Mouse (Mus musculus): ENCODE data around the gene Dnm2. TPM values are rescaled to one million over a fixed set of nuclear protein-coding genes. Genes with fewer than 3 reads are reported as not detected.

Dnm2 gene
- total RNA-seq, 2 experiments from 2014 or later, result 62.6 to 63.8 TPM

Other genes starting within 250 kb of the Dnm2 start
- gene Keap1, start 185.5 kb upstream of the Dnm2 start, total RNA-seq (2014; fragmentation: Nextera tagmentation), result 25.3 and 27.2 TPM in 2 replicates
- 32.7 and 39.8 TPM in 2 replicates for gene Keap1, start 185.5 kb upstream of the Dnm2 start, total RNA-seq (2017)
- 0.59 TPM in 1 of 2 replicates, not detected in the other for gene S1pr5, start 176.5 kb upstream of the Dnm2 start, total RNA-seq (2014; fragmentation: Nextera tagmentation)
- gene S1pr5, start 176.5 kb upstream of the Dnm2 start, total RNA-seq (2017), result 1.1 TPM in 1 of 2 replicates, not detected in the other
- gene Atg4d, start 159.6 kb upstream of the Dnm2 start, total RNA-seq (2014; fragmentation: Nextera tagmentation), result 8.9 and 13.9 TPM in 2 replicates
- gene Atg4d, start 159.6 kb upstream of the Dnm2 start, total RNA-seq (2017), result 11.9 and 25.7 TPM in 2 replicates
- gene Kri1, start 136.9 kb upstream of the Dnm2 start, total RNA-seq (2014; fragmentation: Nextera tagmentation), result 50.7 and 81.7 TPM in 2 replicates
- 55.3 and 86.3 TPM in 2 replicates for gene Kri1, start 136.9 kb upstream of the Dnm2 start, total RNA-seq (2017)
- gene Cdkn2d, start 133.5 kb upstream of the Dnm2 start, total RNA-seq (2014; fragmentation: Nextera tagmentation), result 5.7 and 7.4 TPM in 2 replicates
- gene Cdkn2d, start 133.5 kb upstream of the Dnm2 start, total RNA-seq (2017), result 8.5 and 11.3 TPM in 2 replicates
- gene Ap1m2, start 112.6 kb upstream of the Dnm2 start, total RNA-seq (2014; fragmentation: Nextera tagmentation), result 0.42 TPM in 1 of 2 replicates, not detected in the other
- gene Ap1m2, start 112.6 kb upstream of the Dnm2 start, total RNA-seq (2017), result not detected in 2 replicates
- gene Slc44a2, start 104.2 kb upstream of the Dnm2 start, total RNA-seq (2014; fragmentation: Nextera tagmentation), result 25.8 and 30.7 TPM in 2 replicates
- gene Slc44a2, start 104.2 kb upstream of the Dnm2 start, total RNA-seq (2017), result 22.6 and 23.7 TPM in 2 replicates
- 76.3 and 86.0 TPM in 2 replicates for gene Ilf3, start 57.0 kb upstream of the Dnm2 start, total RNA-seq (2014; fragmentation: Nextera tagmentation)
- gene Ilf3, start 57.0 kb upstream of the Dnm2 start, total RNA-seq (2017), result 67.3 and 88.4 TPM in 2 replicates
- 56.6 and 56.8 TPM in 2 replicates for gene Qtrt1, start 13.1 kb upstream of the Dnm2 start, total RNA-seq (2014; fragmentation: Nextera tagmentation)
- gene Qtrt1, start 13.1 kb upstream of the Dnm2 start, total RNA-seq (2017), result 23.5 and 36.1 TPM in 2 replicates
- gene Tmed1, start 85.3 kb downstream of the Dnm2 start, total RNA-seq (2014; fragmentation: Nextera tagmentation), result 17.0 and 26.4 TPM in 2 replicates
- 13.5 and 14.6 TPM in 2 replicates for gene Tmed1, start 85.3 kb downstream of the Dnm2 start, total RNA-seq (2017)
- 2.5 and 5.3 TPM in 2 replicates for gene AB124611, start 101.3 kb downstream of the Dnm2 start, total RNA-seq (2014; fragmentation: Nextera tagmentation)
- gene AB124611, start 101.3 kb downstream of the Dnm2 start, total RNA-seq (2017), result 1.8 and 11.3 TPM in 2 replicates
- 95.2 and 131 TPM in 2 replicates for gene Carm1, start 122.0 kb downstream of the Dnm2 start, total RNA-seq (2014; fragmentation: Nextera tagmentation)
- gene Carm1, start 122.0 kb downstream of the Dnm2 start, total RNA-seq (2017), result 24.9 and 46.0 TPM in 2 replicates
- 27.2 and 30.2 TPM in 2 replicates for gene Timm29, start 167.8 kb downstream of the Dnm2 start, total RNA-seq (2014; fragmentation: Nextera tagmentation)
- gene Timm29, start 167.8 kb downstream of the Dnm2 start, total RNA-seq (2017), result 37.6 and 51.4 TPM in 2 replicates
- 3.6 and 5.6 TPM in 2 replicates for gene Yipf2, start 167.9 kb downstream of the Dnm2 start, total RNA-seq (2014; fragmentation: Nextera tagmentation)
- gene Yipf2, start 167.9 kb downstream of the Dnm2 start, total RNA-seq (2017), result 3.1 and 4.9 TPM in 2 replicates
- gene Smarca4, start 191.3 kb downstream of the Dnm2 start, total RNA-seq (2014; fragmentation: Nextera tagmentation), result 96.0 and 106 TPM in 2 replicates
- gene Smarca4, start 191.3 kb downstream of the Dnm2 start, total RNA-seq (2017), result 55.3 and 82.3 TPM in 2 replicates

All from megakaryocyte-erythroid progenitor cell, adult 5-6 weeks (primary cell).